Mouse (Mus musculus): ENCODE measurements around the gene Mypop. TPM values are rescaled to one million over a fixed set of nuclear protein-coding genes. Genes with fewer than 3 reads are reported as not detected.

Gene Mypop
- polyA plus RNA-seq, 1 experiment from 2014 or later = 4.0 TPM

DNA sequence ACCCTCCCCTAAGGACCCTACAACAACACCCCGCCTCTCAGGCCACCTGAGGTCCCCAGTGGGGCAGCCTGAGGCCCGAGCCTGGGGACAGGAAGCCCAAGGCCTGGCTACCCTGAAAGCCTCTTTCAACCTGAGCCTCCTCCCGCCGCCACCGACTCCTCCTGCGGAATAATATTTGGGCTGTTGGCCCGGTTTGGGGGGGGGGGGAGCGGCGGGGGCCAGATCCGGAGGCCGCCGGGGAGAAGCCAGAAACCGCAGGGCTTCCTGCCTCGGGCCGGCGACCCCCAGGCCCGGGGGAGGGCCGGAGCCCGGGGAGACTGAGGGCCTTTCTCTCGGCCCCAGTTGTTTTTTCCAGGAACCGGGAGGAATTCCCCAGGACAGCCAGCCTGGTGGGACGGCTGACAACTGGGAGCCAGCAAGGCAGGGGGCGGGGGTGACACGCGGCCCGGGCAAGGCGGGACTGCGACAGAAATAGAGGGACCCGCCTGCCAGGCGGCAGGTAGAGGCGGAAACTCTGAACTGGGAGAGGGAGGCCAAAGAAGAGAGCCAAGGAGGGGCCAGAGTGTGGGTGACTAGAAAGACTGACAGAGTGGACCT is 21.1 kb downstream of the Mypop start:
- WGBS = 3% methylated on average over 31 of the region's 31 CpGs
- H3K4me1 ChIP-seq = peaks cover 33% of the 10 kb centered on the region
- H3K27ac ChIP-seq = peak overlapping the region; percentile 84
- peak overlapping the region; percentile 54 for H3K4me3 ChIP-seq
- peak; percentile 64 for DNase-seq (ENCODE audit: low spot score)
- no peaks in the 10 kb centered on the region for H3K27me3 ChIP-seq (ENCODE audit: low read depth, poor library complexity, severe bottlenecking)
- no peaks in the 10 kb centered on the region for H3K9me3 ChIP-seq (replicated peaks)
- H3K36me3 ChIP-seq = peaks cover 10% of the 10 kb centered on the region

- Histone ChIP-seq H3K9me3 (replicated peaks) (no peaks in the 10 kb centered on the region), H3K36me3 (peaks cover 3% of the 10 kb centered on the region; the same call in 1 of the 2 replicates), H3K4me1 (peaks cover 25% of the 10 kb centered on the region), H3K4me3 (peak overlapping the region; percentile 54; the same call in 1 of the 2 replicates), H3K27ac (peak overlapping the region; percentile 3; the same call in 1 of the 2 replicates), H3K27me3 (ENCODE audit: low read depth, poor library complexity, severe bottlenecking) (no peaks in the 10 kb centered on the region)
- WGBS = 37% methylated on average over 2 of the region's 2 CpGs
- DNase-seq (ENCODE audit: low spot score) = no peak
Observed at GRCm38 (mm10) chr7:19012882-19013281, 21.8 kb downstream of the Mypop start.

DNA sequence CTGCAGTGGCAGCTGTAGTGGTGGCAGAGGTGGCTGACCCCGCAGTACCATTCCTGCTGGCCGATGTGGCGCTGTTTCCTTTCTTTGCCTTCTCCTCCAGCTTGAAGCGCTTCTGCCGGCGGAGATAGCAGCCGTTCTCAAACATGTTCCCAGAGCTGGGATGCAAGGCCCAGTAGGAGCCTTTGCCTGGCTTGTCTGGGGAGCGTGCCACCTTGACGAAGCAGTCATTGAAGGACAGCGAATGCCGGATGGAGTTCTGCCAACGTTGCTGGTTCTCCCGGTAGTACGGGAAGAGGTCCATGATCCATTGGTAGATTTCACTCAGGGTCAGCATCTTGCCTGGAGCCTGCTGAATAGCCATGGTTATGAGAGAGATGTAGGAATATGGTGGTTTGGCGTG is 23.4 kb downstream of the Mypop start:
- Histone ChIP-seq H3K4me1 (peaks cover 23% of the 10 kb centered on the region), H3K27me3 (ENCODE audit: low read depth, poor library complexity, severe bottlenecking) (0 out of 2 replicates have a peak, but pooled peaks cover 2% of the 10 kb centered on the region), H3K27ac (no peak overlapping the region)

DNA sequence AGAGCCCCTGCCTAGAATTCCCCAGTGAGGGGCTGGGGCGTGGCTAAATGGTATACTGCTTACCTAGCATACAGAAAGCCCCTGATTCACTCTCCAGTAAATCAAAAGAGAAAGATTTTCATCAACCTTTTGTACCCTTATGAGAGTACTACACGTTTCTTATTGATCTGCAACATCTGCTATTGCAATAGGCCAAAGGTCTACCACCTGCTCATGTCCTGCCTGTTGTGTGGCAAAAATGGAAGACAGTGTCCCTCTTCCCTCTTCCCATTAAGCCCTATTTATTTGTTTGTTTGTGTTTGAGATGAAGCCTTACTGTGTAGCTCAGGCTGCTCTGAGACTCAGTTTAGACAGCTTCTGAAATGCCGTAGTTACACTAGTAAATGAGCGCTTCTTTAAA is 25.0 kb downstream of the Mypop start:
- Histone ChIP-seq H3K36me3 (no peaks in the 10 kb centered on the region), H3K27me3 (ENCODE audit: low read depth, poor library complexity, severe bottlenecking) (peaks cover 18% of the 10 kb centered on the region), H3K9me3 (replicated peaks) (no peaks in the 10 kb centered on the region), H3K4me1 (peaks cover 27% of the 10 kb centered on the region), H3K27ac (no peak overlapping the region), H3K4me3 (no peak overlapping the region)
- WGBS = 93% methylated on average over 4 of the region's 4 CpGs
- DNase-seq (ENCODE audit: low spot score) = no peak

More for the DNA sequence above, 23.4 kb downstream of the Mypop start:
- DNase-seq (ENCODE audit: low spot score) = no peak
- no peak overlapping the region for H3K4me3 ChIP-seq
- WGBS = 62% methylated on average over 15 of the region's 15 CpGs
- no peaks in the 10 kb centered on the region for H3K9me3 ChIP-seq (replicated peaks)
- H3K36me3 ChIP-seq = no peaks in the 10 kb centered on the region

- H3K27me3 ChIP-seq (ENCODE audit: low read depth, poor library complexity, severe bottlenecking) = peaks cover 36% of the 10 kb centered on the region
- H3K9me3 ChIP-seq (replicated peaks) = no peaks in the 10 kb centered on the region; the same call in 1 of the 2 replicates
- no peak for DNase-seq (ENCODE audit: low spot score)
- no peak overlapping the region for H3K4me3 ChIP-seq
- H3K36me3 ChIP-seq = no peaks in the 10 kb centered on the region
- peaks cover 12% of the 10 kb centered on the region for H3K4me1 ChIP-seq
- no peak overlapping the region for H3K27ac ChIP-seq
- WGBS = 88% methylated on average over 7 of the region's 7 CpGs
Observed at GRCm38 (mm10) chr7:19017909-19018308, 26.9 kb downstream of the Mypop start.

GRCm38 (mm10) chr7:19021048-19021447 is 30.0 kb downstream of the Mypop start:
- H3K9me3 ChIP-seq (replicated peaks) = no peaks in the 10 kb centered on the region; the same call in 1 of the 2 replicates
- peaks cover 26% of the 10 kb centered on the region for H3K4me1 ChIP-seq
- no peak overlapping the region for H3K27ac ChIP-seq
- 23% methylated on average over 8 of the region's 8 CpGs for WGBS
- H3K4me3 ChIP-seq = no peak overlapping the region
- peaks cover 47% of the 10 kb centered on the region for H3K27me3 ChIP-seq (ENCODE audit: low read depth, poor library complexity, severe bottlenecking)
- no peak for DNase-seq (ENCODE audit: low spot score)
- H3K36me3 ChIP-seq = no peaks in the 10 kb centered on the region

GRCm38 (mm10) chr7:19022189-19022958 is 31.3 kb downstream of the Mypop start:
- Histone ChIP-seq H3K4me3 (no peak overlapping the region), H3K4me1 (peaks cover 27% of the 10 kb centered on the region), H3K27ac (no peak overlapping the region), H3K36me3 (no peaks in the 10 kb centered on the region), H3K9me3 (replicated peaks) (no peaks in the 10 kb centered on the region; the same call in 1 of the 2 replicates), H3K27me3 (ENCODE audit: low read depth, poor library complexity, severe bottlenecking) (peaks cover 47% of the 10 kb centered on the region)
- DNase-seq (ENCODE audit: low spot score) = no peak
- WGBS = 58% methylated on average over 18 of the region's 18 CpGs

- 3% methylated on average over 30 of the region's 30 CpGs for WGBS
- Histone ChIP-seq H3K4me3 (peak within 1 kb of the TSS; percentile 88), H3K9me3 (replicated peaks) (no peaks in the 10 kb centered on the region; the same call in 1 of the 2 replicates), H3K4me1 (peaks cover 31% of the 10 kb centered on the region), H3K27me3 (ENCODE audit: low read depth, poor library complexity, severe bottlenecking) (peaks cover 47% of the 10 kb centered on the region), H3K36me3 (peaks cover 5% of the 10 kb centered on the region), H3K27ac (peak within 1 kb of the TSS; percentile 92)
- DNase-seq (ENCODE audit: low spot score) = peak; percentile 53
Observed at GRCm38 (mm10) chr7:19023357-19023814, 32.3 kb downstream of the Mypop start, which contains the start of gene Foxa3. Gene Foxa3, minus strand, starts transcription at chr7:19023538.

DNA sequence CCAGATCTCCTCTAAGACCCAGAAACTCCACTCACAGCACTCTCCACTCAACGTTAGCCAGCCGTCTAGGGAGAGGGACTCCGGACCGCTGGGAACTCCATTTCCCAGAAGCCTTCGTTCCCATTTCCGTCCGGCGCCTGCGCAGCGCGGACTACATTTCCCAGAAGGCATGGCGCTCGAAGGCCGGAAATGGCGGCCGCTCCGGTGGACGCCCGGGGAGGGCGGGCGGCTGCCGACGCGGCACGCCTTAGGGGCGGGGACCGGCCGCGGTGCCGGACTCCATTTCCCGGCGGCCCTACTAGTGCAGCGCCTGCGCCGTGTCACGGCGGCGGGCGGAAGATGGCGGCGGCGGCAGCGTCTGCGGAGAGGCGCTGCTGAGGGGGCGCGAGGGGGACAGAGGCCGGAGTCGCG is 33.1 kb downstream of the Mypop start, which contains the start of gene Sympk:
Gene Sympk, plus strand, starts transcription at position 282 of the 411 bp plus-strand sequence.
- Histone ChIP-seq H3K27me3 (ENCODE audit: low read depth, poor library complexity, severe bottlenecking) (peaks cover 47% of the 10 kb centered on the region), H3K4me3 (peak within 1 kb of the TSS; percentile 88), H3K4me1 (peaks cover 31% of the 10 kb centered on the region), H3K27ac (peak within 1 kb of the TSS; percentile 92), H3K9me3 (replicated peaks) (no peaks in the 10 kb centered on the region; the same call in 1 of the 2 replicates), H3K36me3 (peaks cover 13% of the 10 kb centered on the region)
- DNase-seq (ENCODE audit: low spot score) = peak; percentile 96
- WGBS = under 1% methylated on average over 50 of the region's 50 CpGs

GRCm38 (mm10) chr7:19024581-19025255 is 33.7 kb downstream of the Mypop start:
- H3K27me3 ChIP-seq (ENCODE audit: low read depth, poor library complexity, severe bottlenecking) = peaks cover 42% of the 10 kb centered on the region
- peak overlapping the region; percentile 92 for H3K27ac ChIP-seq
- DNase-seq (ENCODE audit: low spot score) = no peak
- H3K4me1 ChIP-seq = peaks cover 31% of the 10 kb centered on the region
- H3K4me3 ChIP-seq = peak overlapping the region; percentile 88
- peaks cover 19% of the 10 kb centered on the region for H3K36me3 ChIP-seq
- 3% methylated on average over 30 of the region's 36 CpGs for WGBS
- no peaks in the 10 kb centered on the region; the same call in 1 of the 2 replicates for H3K9me3 ChIP-seq (replicated peaks)

DNA sequence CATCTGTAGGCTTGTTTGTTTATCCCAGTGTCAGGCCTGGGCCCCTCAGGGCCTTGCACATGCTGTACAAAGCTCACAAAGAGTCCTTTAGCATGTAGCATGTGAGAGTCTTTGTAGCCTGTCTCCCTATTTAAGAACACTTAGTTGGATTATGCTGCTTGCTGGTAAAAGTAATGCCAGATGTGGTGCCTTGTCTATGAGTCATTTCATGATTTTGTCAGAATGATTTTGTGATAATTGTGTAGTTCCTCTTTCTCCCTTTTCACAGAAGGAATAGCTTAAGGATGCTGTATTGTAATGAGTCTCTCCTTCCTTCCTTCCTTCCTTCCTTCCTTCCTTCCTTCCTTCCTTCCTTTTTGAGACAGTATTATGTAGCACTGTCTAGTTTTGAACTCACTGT is 37.0 kb downstream of the Mypop start:
- peaks cover 24% of the 10 kb centered on the region for H3K4me1 ChIP-seq
- H3K36me3 ChIP-seq = peaks cover 52% of the 10 kb centered on the region
- no peaks in the 10 kb centered on the region for H3K9me3 ChIP-seq (replicated peaks)
- H3K27ac ChIP-seq = no peak overlapping the region
- H3K27me3 ChIP-seq (ENCODE audit: low read depth, poor library complexity, severe bottlenecking) = peaks cover 9% of the 10 kb centered on the region
- no peak for DNase-seq (ENCODE audit: low spot score)
- no peak overlapping the region for H3K4me3 ChIP-seq

DNA sequence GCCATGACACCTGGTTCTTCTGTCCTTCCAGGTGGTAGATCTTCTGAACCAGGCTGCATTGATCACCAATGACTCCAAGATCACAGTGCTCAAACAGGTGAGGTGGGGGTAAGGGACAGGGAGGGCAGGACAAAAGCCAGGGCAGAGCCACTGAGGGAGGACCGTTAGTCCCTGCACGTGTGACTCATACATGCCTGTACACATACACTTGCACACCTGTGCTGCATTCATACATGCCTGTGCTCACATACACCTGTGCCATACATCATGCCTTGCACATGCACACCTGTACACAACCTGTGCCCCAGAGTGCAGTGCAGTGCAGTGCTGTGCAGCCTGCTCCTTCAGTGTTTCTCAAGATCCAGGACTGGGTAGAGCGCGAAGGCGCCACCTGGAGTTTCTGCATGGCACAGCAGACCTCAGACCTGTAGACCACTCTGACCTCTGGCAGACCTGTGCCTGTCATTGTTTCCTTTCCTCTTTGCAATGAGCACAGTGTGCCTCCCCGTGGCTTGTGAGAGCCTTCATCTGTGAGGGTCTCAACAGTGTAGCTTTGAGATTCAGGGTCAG is 38.1 kb downstream of the Mypop start:
- peak; percentile 67 for DNase-seq (ENCODE audit: low spot score)

More for the DNA sequence above, 38.1 kb downstream of the Mypop start:
- Histone ChIP-seq H3K9me3 (replicated peaks) (no peaks in the 10 kb centered on the region), H3K4me3 (no peak overlapping the region), H3K27ac (no peak overlapping the region), H3K4me1 (peaks cover 19% of the 10 kb centered on the region), H3K36me3 (peaks cover 63% of the 10 kb centered on the region), H3K27me3 (ENCODE audit: low read depth, poor library complexity, severe bottlenecking) (no peaks in the 10 kb centered on the region)
- 72% methylated on average over 6 of the region's 6 CpGs for WGBS

Data from limb, embryonic 10.5 days (tissue).